Mouse (Mus musculus) stomach, postnatal 0 days (tissue): ENCODE data around the gene Olfr1025-ps1. TPM values are rescaled to one million over a fixed set of nuclear protein-coding genes. Genes with fewer than 3 reads are reported as not detected.

Experiments used
- ATAC-seq: fragments of 200-750 bp; cut with Nextera tagmentation; 2 replicates; pipeline ENCODE4 v1.8.0; 2017; ENCODE audit not compliant: low FRiP score, low TSS enrichment
- DNase-seq: peaks from one replicate; pipeline ENCODE4 v3.0.0-alpha.2; 2016; ENCODE audit warnings: low spot score
- H3K27ac ChIP-seq: fragments of 300-500 bp; sonication (generic); replicated peaks from 2 replicates; pipeline ENCODE4 v1.5.1; 2014; ENCODE audit warnings: mild to moderate bottlenecking, control low read depth
- H3K27me3 ChIP-seq: fragments of 300-500 bp; sonication (generic); 2 replicates; pipeline ENCODE4 v1.6.1; 2014; ENCODE audit warnings: low read length; ENCODE audit not compliant: control insufficient read depth, insufficient read depth
- H3K36me3 ChIP-seq: fragments of 300-500 bp; sonication (generic); 2 replicates; pipeline ENCODE4 v1.6.1; 2014; ENCODE audit warnings: low read length, mixed read lengths; ENCODE audit not compliant: control insufficient read depth, insufficient read depth
- H3K4me1 ChIP-seq: fragments of 300-500 bp; sonication (generic); replicated peaks from 2 replicates; pipeline ENCODE4 v1.6.1; 2014; ENCODE audit warnings: antibody characterized with exemption; ENCODE audit not compliant: control insufficient read depth, insufficient read depth
- H3K4me2 ChIP-seq: fragments of 300-500 bp; sonication (generic); replicated peaks from 2 replicates; pipeline ENCODE4 v1.6.1; 2014; ENCODE audit warnings: low read depth, mild to moderate bottlenecking, control low read depth, moderate library complexity
- H3K4me3 ChIP-seq: fragments of 300-500 bp; sonication (generic); 2 replicates; pipeline ENCODE4 v1.5.1; 2014; ENCODE audit warnings: low read depth, low read length, control low read depth
- H3K9ac ChIP-seq: fragments of 300-500 bp; sonication (generic); 2 replicates; pipeline ENCODE4 v1.6.1; 2014; ENCODE audit warnings: mild to moderate bottlenecking, low read length, control low read depth, mixed read lengths
- H3K9me3 ChIP-seq: fragments of 300-500 bp; sonication (generic); 2 replicates; pipeline ENCODE4 v1.6.1; 2016; ENCODE audit warnings: low read length; ENCODE audit not compliant: control insufficient read depth
- CTCF ChIP-seq: IDR thresholded peaks from 2 replicates; pipeline ENCODE4 v1.5.1; 2016; ENCODE audit warnings: antibody characterized with exemption, low read depth, mild to moderate bottlenecking, moderate library complexity
- EP300 ChIP-seq: optimal IDR thresholded peaks from 2 replicates; pipeline ENCODE3; 2016; ENCODE audit warnings: antibody characterized with exemption
- WGBS: fragments of 180-500 bp; shearing (Covaris S2); extraction: QIAGEN DNeasy Blood & Tissue Kit; methylation state at CpG from one replicate; pipeline ENCODE4 v1.1.7; 2014; 5-methylcytosine and 5-hydroxymethylcytosine counted together
- polyA plus RNA-seq: library from polyadenylated mRNA; unstranded; fragments of >200 nt; fragmentation: Nextera tagmentation; extraction: Ambion mirVana; gene quantifications from 2 replicates; pipeline ENCODE4 v1.2.1, GENCODE M21; 2015

Gene Olfr1025-ps1
- polyA plus RNA-seq: not detected in 2 replicates

DNA sequence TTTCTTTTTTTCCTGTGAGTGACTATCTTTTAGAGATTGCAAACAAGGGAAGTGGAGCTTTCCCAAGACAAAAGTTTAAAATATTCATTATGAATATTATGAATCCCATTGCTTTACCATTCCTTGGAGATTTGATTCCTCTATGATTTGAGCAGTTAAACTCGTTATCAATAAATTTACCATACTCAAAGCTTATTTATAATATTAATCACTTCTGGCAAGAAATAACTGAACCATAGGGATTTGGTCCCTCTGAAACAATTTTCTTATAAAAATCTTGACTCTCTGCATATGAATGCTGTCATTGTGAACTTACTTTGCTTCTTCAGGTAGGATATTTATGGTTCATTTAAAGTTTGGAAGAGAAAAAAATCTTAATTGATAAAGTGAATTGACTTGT, at the start of gene Olfr1025-ps1:
Olfr1025-ps1 (plus strand) TSS at position 301 of the 400 bp plus-strand sequence.
- TF ChIP-seq EP300: no peak
- TF ChIP-seq CTCF: no peak
- Histone ChIP-seq H3K27ac (no peak within 1 kb of the TSS), H3K9me3 (no peaks in the 10 kb centered on the region), H3K9ac (no peak within 1 kb of the TSS), H3K4me2 (no peak within 1 kb of the TSS), H3K36me3 (no peaks in the 10 kb centered on the region), H3K4me3 (no peak within 1 kb of the TSS), H3K4me1 (no peaks in the 10 kb centered on the region), H3K27me3 (no peaks in the 10 kb centered on the region)
- WGBS: 65% methylated on average over 1 of the region's 1 CpGs
- ATAC-seq (no peak), DNase-seq (no peak)

DNA sequence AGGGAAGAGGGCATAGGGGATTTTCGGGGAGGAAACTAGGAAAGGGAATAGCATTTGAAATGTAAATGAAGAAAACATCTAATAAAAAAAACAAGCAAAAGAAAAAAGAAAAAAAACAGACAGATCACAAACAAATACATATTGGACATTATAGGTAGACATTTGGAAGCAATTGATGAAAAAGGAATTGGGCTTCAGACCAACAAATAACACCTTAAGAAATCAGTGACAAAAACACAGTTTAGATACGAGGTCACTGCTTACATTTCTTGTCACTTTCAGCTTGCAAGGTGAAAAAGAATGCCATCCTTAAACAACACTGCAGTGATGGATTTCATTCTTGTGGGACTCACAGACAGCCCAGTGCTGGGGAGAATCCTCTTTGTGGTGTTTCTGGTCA, 46.7 kb upstream of the Olfr1025-ps1 start, which contains the start of gene Olfr1022:
Olfr1022 (plus strand) TSS at position 301 of the 400 bp plus-strand sequence.
- no peak for DNase-seq
- H3K4me1 ChIP-seq: no peaks in the 10 kb centered on the region
- no peaks in the 10 kb centered on the region for H3K36me3 ChIP-seq
- no peak within 1 kb of the TSS for H3K4me2 ChIP-seq
- H3K9ac ChIP-seq: no peak within 1 kb of the TSS
- no peak within 1 kb of the TSS for H3K4me3 ChIP-seq
- no peaks in the 10 kb centered on the region for H3K9me3 ChIP-seq
- TF ChIP-seq CTCF (no peak), EP300 (no peak)
- no peak within 1 kb of the TSS for H3K27ac ChIP-seq
- 14% methylated on average over 2 of the region's 2 CpGs for WGBS
- no peaks in the 10 kb centered on the region for H3K27me3 ChIP-seq
- no peak for ATAC-seq

DNA sequence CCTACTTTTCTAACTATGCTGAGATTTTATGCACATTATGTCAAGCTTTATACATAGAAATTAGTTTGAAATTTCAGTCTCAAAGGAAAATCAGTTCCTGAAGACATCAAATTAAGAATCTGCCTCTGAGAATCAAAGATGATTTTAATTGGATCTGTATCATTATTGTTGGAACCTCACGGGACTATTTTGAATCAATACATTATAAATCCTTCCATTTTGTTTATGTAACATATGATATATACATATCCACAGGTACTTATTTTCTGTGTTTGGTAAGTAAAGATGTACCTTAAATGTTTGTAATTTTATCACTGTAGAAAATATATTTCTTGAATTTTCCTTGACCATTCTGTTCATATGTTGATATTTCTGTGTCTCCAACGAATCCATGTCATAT, 29.7 kb upstream of the Olfr1025-ps1 start, which contains the start of gene Olfr1023:
Olfr1023 (plus strand) TSS at position 301 of the 400 bp plus-strand sequence.
- H3K9ac ChIP-seq: no peak within 1 kb of the TSS
- H3K9me3 ChIP-seq: no peaks in the 10 kb centered on the region
- TF ChIP-seq EP300: no peak
- no peak for TF ChIP-seq CTCF
- no peak within 1 kb of the TSS for H3K27ac ChIP-seq
- 62% methylated on average over 2 of the region's 2 CpGs for WGBS
- no peaks in the 10 kb centered on the region for H3K36me3 ChIP-seq
- no peak within 1 kb of the TSS for H3K4me2 ChIP-seq
- ATAC-seq: no peak
- no peaks in the 10 kb centered on the region for H3K4me1 ChIP-seq
- H3K4me3 ChIP-seq: no peak within 1 kb of the TSS
- no peak for DNase-seq
- H3K27me3 ChIP-seq: no peaks in the 10 kb centered on the region

DNA sequence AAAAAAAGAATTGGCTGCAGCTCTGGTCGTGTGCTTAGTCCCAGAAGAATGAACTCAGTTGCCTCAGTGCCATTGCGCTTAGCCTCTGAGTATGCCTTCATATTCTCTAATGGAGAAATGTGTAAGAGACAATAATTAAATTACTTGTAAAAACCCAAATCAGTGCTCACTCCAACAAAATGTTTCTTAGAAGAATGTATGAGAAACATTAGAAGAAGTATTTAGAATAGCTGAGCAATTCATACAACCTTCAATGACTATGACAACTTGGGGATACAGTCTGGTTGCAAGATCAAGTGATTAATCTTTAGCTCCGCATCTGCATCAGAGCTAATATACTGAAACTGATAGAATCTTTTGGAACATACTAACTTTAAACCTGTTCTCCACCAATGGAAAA, 10.0 kb upstream of the Olfr1025-ps1 start, which contains the start of gene Olfr1024:
Olfr1024 (minus strand) TSS at position 101 of the 400 bp plus-strand sequence.
- no peaks in the 10 kb centered on the region for H3K9me3 ChIP-seq
- no peak for TF ChIP-seq CTCF
- no peak for TF ChIP-seq EP300
- H3K4me3 ChIP-seq: no peak within 1 kb of the TSS
- ATAC-seq (no peak), DNase-seq (no peak)
- WGBS: 80% methylated on average over 3 of the region's 3 CpGs
- no peak within 1 kb of the TSS for H3K4me2 ChIP-seq
- H3K4me1 ChIP-seq: no peaks in the 10 kb centered on the region
- no peak within 1 kb of the TSS for H3K27ac ChIP-seq
- no peaks in the 10 kb centered on the region for H3K36me3 ChIP-seq
- H3K27me3 ChIP-seq: no peaks in the 10 kb centered on the region
- H3K9ac ChIP-seq: no peak within 1 kb of the TSS

GRCm38 (mm10) chr2:85913197-85913596, 1.8 kb upstream of the Olfr1025-ps1 start:
- Histone ChIP-seq H3K36me3 (no peaks in the 10 kb centered on the region), H3K27me3 (no peaks in the 10 kb centered on the region), H3K9ac (no peak overlapping the region), H3K27ac (no peak overlapping the region), H3K4me2 (no peak overlapping the region), H3K4me3 (no peak overlapping the region), H3K4me1 (no peaks in the 10 kb centered on the region), H3K9me3 (no peaks in the 10 kb centered on the region)
- ATAC-seq: no peak
- DNase-seq: no peak
- TF ChIP-seq EP300: no peak
- TF ChIP-seq CTCF: no peak

DNA sequence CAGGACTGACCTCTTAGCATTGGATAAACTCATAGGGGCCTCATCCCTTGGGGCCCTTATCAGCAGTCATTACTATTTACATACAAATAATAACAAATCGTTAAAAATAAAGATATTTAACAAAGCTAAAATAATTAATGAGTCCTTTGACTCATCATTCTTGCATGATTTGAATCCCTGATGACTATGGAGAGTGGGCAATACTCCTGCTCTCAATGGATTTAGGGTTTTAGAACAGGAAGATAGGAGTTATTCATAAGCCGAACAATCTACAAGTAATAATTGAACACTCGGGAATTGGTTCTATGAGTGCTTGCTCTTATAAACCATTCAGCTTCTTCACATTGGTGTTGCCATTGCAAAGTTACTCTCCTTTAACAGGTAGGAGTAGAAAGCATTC, 6.3 kb downstream of the Olfr1025-ps1 start, which contains the start of gene Olfr1026:
Olfr1026 (plus strand) TSS at position 301 of the 400 bp plus-strand sequence.
- ATAC-seq (no peak), DNase-seq (no peak)
- Histone ChIP-seq H3K27me3 (no peaks in the 10 kb centered on the region), H3K4me3 (no peak within 1 kb of the TSS), H3K4me2 (no peak within 1 kb of the TSS), H3K9me3 (no peaks in the 10 kb centered on the region), H3K36me3 (no peaks in the 10 kb centered on the region), H3K9ac (no peak within 1 kb of the TSS), H3K27ac (no peak within 1 kb of the TSS), H3K4me1 (no peaks in the 10 kb centered on the region)
- 81% methylated on average over 3 of the region's 3 CpGs for WGBS
- TF ChIP-seq EP300: no peak
- no peak for TF ChIP-seq CTCF
